Mouse (Mus musculus) left cerebral cortex, postnatal 14 days (tissue): ENCODE data around the gene Metrn. TPM values are rescaled to one million over a fixed set of nuclear protein-coding genes. Genes with fewer than 3 reads are reported as not detected.
A peak's percentile ranks its signal among the peaks of the same experiment; 100 is the strongest.

Experiments used
- DNase-seq, 2 experiments: peaks; one replicate each; pipeline ENCODE4 v3.0.0; 2021 to 2022; ENCODE audit warnings: low spot score in 2 of 2, mixed read lengths in 1 of 2
- intact Hi-C: fragments of 180-260 bp; cut with DNase I; formaldehyde crosslinking; loops from one replicate; pipeline ENCODE4 v1.15.1; 2025
- total RNA-seq, 2 experiments: library from RNA; stranded (reverse); gene quantifications; 2 replicates each; pipeline ENCODE4 v1.2.3; 2021

Gene Metrn
- total RNA-seq, 2 experiments from 2014 or later: 73.5 to 84.2 TPM

DNA sequence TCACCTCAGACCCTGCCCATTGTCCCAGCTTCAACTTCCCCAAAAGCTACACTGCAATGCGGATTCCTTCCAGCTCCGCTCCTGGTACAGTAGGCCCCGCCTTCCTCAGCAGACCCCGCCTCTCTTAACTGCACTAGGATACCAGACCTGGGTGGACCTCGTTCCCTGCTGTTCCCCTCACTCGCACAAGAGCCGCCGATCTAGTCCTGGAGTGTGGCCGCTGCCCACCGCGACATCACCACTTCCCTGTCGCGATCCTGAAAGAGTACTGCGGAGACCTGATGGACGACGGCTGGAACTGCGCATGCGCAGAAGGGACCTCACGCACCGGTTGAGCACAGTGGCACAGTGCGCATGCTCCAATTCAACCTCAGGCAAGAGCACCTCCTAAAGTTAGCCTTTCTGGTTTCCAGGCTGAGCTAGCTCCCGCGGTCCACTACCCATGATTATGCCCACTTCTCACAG, 11.6 kb downstream of the Metrn start, which contains the start of gene Haghl:
Haghl (minus strand) TSS at position 393 of the 465 bp plus-strand sequence.
- intact Hi-C loops: no loop called here
- peak; percentile 97 to 98 for DNase-seq

DNA sequence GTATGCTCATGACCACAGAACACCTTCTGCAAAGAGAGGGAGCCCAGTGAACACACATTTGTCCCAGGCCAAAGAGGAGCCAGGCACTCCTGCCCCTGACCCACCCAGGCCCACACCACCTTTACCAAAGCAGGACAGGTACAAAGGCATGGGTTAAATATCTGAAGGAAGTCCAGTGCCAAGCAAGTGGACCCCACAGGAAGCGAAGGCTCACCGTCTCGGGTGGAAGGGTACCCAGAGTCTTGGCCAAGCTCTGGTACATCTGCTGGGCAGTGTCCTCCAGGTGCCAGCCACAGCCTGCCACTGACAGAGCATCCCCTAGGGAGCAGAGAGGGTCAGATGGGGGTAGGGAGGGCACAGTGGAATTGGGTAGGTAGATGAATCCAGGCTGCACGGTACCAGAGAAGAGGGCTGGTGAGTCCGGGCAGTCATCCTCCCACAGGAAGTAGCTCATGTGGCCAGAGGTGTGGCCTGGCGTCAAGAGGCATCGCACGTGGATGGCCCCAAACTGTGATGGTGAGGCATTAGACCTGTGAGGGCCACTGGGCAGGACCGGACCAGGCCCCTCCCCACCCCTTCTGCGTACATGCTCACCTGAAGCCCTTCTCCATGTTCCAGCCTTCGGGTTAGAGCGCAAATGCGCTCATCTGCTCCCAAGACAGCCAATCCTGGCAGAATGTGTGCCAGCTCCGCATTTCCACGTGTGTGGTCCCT, 12.9 kb downstream of the Metrn start:
- intact Hi-C loops: no loop called here
- no peak for DNase-seq

DNA sequence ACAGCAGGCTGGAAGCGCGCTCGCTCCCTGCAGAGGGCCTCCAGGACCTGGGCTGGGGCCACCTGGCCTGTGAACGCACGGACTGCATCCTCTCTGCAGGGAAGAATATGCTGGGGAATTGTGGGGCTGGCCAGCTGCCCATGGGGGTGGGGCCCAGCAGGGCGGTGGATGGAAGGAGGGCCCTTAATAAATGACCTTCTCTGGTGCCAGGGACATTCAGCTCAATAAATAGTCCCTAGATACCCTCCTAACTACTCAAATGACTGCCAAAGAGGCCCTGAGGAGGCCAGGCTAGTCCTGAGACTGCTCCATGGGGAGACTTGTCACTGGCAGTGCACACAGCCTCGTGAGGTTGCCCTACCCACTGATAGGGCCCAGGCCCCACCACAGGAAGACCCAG, 13.8 kb downstream of the Metrn start:
- intact Hi-C loops: no loop called here
- no peak for DNase-seq

DNA sequence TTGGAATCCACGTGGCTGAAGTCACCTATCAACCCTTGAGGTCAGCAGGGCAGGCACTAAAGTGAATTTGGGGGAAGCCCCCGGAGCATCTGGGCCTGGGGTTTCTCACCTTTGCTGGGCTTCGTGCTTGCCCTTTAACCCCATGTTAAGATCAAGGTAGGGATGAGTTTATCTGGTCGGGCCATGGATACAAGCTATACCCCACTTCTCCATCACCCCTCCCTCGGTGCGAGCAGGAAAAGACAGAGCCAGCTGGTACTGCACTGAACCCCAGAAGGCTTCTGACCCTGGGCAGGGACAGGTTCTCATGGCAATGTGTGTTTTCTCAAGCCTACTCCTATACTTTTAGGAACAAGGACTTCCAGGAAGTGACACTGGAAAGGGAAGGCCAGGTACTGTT, 15.6 kb downstream of the Metrn start:
- no peak for DNase-seq
- intact Hi-C loops: no loop called here

DNA sequence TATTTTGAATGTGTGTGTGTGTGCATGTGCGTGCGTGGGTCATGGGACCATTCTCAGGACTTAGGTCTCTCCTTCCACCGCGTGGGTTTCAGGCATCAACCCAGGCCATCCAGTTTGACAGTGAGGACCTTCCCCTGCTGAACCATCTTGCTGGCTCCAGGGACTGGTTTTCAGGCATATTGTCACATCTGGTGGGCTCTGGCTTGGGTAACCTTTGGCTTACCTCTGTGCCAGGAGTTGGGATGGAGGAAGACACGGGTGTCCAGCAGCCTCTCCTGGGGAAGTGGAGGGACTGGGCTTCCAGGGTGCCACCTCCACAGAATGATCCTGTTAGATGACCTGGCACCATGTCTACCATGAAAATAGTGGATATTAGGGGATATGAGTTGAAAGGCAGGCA, 19.0 kb downstream of the Metrn start:
- DNase-seq: no peak
- intact Hi-C loops: no loop called here

DNA sequence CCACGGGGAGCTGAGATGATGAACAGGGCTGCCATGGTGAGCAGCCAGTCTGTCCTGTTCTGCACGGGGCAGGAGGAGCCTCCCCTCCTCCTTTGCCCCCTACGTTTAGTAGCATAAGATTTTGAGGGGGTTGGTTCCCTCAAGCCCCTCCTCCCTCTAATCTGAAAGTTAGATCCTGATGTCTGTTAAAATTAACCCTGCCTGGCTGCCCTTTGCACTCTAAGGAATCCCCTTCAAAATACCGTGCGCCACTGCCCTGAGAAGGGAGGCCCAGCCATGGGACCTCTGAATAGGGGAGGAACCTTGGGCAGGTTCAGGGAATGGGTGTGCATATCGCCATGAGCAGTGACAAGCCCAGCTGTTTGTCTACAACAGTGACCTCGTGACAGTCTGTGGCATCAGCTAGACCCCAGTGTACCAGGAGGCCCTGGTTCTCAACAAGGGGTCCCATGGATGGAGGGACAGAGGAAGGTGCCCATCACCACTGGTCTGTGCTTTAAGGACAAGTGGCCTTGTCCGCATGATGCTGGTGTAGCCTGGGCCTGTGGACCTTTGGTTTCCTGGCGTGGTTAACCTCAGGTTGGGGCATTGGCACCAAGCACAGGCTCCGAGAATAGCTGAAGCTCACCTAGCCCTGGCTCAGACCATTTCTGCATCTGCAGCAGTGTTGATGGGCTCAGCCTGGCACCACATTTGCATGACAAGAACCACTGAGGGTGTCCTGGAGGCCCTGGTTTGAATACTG, 21.4 kb downstream of the Metrn start:
- no peak for DNase-seq
- intact Hi-C loops: no loop called here

DNA sequence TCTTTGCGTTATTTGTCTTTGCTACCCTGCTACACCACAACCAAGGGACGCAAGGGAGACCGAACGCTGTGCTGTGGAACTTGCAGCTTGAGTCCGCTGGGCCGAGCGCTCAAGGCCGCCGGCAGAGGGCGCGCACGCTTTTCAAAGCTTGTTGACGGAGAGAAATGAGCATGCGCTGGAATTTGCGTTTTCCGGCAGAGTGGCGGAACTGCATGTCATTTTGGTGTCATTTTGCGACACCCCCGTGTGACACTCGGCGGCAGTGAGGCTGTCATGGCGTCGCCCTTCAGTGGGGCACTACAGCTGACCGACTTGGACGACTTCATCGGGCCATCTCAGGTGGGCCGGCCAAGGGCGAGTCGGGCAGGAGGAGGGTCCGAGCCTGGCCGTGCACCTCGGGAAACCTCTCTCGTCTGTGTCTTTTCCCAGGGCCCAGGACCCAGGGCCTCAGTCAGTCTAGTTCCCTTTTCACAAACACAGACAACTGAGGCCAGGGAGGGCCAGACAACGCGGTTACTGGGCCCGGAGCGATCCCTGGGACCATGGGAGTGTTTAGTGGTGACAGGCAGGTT, 23.3 kb downstream of the Metrn start, which contains the start of gene Narfl:
Narfl (plus strand) TSS at position 228 of the 572 bp plus-strand sequence.
- intact Hi-C loops: loop anchor here (2.0 to 5.0 kb wide), 2 partner anchors 27 to 41 kb away; no protein-coding TSS in a partner anchor
- peak; percentile 98 to 99 for DNase-seq

DNA sequence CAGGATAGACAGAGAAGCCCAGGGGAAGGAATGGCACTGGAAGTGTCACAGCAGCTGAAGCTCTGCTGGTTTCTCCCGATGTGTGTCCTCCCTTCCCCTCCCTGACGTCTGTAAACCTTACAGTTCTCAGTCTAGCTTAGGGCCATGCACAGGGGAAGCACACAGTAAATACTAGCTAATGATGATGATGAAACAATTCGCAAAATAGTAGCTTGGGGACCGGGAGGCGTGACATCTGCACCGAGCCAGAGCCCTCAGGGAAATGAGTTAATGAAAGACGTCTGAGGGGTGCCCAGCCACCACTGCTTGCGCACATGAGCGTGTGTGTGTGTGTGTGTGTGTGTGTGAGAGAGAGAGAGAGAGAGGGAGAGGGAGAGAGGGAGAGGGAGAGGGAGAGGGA, 27.6 kb downstream of the Metrn start:
- intact Hi-C loops: no loop called here
- DNase-seq: no peak

DNA sequence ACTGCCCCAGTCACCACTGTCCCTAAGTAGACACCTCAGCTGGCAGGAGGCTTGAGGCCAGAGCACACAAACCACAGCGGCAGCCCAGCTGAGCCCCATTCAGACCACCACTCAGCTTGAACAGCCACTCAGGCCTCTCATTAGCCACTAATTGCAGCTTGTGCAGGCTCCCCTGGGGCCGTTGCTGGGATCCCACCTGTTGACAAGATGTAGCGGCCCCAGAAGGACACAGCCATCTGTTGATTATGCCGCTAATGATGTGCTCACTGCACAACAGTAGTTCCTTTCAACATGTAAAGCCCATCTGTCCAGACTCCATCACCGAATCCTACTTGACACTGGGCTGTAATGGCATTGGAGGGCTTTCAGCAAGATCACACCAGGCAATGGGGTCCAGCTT, 31.1 kb downstream of the Metrn start:
- DNase-seq: no peak
- intact Hi-C loops: no loop called here

DNA sequence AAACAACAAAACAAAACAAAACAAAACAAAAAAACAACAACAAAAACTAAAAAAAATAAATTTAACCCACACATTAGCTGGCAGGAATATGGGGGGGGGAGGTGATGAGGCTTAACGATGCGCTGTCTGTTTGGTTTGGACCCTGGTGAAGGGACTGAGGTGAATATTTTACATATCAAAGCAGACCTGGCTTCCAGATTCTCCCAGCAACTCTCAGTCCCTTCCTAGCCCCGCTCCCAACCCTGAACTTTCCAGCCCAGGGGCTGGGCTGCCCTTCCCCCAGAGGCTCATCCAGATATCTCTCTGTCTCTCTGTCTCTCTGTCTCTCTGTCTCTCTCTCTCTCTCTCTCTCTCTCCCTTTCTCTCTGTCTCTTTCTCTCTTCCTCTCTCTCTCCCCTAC, 34.3 kb downstream of the Metrn start:
- intact Hi-C loops: no loop called here
- DNase-seq: no peak

DNA sequence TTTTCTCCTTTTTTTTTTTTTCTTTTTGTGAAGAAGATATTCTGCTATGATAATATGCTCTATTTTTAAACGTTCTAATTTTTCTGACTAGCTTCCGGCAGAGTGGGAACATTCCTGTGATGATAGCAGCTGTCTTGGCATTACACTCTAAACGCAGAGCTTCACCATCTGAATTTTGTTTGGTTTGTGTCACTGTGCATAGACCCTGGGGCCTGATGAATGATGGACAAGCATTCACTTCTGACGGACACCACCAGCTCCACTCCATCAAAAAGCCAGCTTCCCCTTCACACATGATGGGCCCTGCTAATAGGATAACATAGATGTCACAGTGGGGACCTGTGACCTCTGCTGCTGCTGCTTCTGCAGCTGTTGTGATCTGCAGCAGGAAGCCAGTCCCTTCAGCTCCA, 35.4 kb downstream of the Metrn start:
- intact Hi-C loops: no loop called here
- peak; percentile 54 to 86 for DNase-seq

DNA sequence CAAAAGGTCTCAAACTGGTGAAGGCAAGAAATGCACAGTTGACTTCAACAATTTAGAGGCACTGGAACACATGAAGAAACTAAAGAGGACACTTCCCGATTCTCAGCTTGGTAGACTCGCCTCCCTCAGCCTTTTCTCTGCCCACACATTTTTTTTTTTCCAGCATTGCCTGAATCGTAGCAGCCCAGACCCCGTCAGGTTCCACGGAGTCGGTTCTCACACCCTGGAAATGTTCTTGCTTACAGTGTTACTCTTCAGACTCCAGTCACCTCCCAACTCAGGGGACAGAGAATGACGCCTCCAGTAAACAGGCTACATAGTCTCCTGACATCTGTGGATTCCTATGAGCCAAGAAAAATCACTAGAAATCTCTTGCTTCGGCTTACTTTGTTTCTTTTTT, 36.8 kb downstream of the Metrn start:
- intact Hi-C loops: no loop called here
- DNase-seq: peak in 1 of 2 experiments; percentile 54

DNA sequence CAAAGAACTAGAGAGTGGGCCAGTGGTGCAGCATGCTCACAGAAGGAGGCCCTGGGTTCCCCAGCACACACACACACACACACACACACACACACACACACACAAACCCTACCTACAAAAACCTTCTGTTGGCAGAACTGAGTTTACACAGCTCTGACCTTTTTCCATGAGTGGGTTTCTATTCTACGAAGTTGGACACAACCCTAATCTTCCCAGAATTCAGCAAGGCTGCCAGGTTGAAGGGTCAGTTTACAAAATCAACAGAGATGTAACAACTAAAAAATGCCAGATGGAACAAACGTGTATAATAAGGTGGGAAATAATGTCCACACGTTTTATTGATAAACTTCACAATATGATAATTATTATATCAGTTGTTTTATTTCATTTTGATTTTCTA, 39.2 kb downstream of the Metrn start:
- no peak for DNase-seq
- intact Hi-C loops: no loop called here

DNA sequence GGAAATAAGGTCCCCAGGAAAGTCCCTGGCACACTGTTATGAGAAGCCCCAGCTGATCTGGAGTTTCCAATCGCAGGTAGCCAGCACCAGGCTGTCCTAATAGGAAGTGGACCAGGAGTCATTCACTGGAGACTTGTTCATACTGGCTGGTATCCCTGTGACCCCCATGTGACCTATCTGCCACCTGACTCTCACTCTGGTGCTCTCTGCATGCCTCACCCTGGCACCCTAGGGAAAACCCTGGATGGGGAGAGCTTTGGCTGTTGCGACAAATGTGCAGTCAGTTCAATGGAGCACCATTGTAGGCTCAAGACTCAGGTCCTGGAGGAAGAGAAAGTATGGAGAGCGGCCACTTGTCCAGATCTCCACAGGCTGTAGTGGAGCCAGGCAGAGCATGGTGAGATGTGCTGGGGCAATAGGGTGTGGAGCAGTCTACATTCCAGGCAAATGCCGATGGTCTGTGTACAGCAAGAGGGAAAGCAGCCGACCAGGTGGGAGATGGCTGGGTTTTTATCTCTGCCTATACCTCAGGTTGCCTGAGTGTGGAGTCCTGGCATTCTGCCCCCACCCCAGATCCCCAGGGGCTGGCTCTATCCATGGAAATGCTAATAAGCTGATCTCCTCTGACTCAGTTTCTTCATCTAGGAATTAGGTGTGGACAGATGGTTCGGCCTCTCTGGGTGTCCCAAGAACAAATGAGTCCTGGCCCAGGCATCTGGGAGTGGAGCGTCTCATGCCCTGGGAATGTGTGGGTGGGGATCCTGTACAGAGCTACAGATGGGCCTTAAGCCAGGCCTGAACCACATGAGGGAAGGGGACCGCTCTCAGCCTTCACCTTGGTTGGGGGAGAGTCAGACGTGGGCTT, 40.3 kb downstream of the Metrn start:
- intact Hi-C loops: no loop called here
- DNase-seq: no peak

DNA sequence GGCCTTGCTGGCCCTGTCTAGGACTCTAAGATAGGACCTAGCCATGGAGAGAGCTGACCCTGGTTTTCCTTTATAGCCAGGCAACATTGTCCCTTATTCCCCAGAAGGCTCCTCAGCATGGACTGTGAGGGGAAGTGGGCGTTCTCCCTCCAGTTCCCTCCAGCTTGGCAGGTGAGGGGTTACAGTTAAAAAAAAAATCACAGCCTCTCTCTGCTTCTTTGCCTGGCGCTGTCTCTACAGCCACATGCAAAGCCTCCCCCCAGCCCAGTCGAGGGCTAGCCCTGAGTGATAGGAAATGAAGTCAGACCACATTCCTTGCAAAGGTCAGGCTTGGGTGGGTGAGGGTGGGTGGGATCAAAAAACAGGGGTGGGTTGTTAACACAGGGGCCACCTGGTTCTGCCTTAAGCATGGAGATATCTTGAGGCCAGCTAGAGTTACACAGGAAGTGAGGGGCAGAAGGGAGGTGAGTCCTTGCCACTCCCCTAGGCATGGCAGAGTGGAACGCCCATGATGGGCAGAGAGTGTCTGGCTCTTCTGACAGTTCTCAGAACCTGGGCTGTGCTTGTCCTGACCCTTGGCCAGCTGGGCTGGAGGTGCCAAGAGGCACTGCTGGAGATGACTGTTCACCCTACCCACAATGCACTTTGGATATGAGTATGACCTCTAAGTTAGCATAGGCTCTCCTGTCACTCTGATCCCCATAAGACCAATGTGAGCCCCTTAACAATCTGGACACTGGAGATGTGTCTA, 41.1 kb downstream of the Metrn start:
- intact Hi-C loops: no loop called here
- no peak for DNase-seq

DNA sequence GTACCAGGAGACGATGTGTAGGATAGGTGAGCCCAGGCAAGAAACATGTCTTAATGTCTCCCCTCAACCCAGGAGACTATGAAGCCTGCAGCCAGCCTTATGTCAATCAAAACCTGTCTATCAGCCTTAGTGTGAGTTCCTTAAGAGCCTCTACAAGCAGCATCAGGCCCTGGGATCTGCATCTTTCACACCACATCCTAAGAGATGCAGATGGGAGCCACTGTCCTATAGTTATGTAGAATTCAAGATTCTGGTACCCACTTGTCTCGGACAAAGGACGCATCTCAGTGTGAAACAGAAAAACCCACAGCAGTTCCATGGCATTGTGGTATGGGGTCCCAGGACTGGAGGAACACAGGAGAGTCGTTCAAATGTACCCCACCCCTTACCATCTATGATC, 41.9 kb downstream of the Metrn start:
- intact Hi-C loops: no loop called here
- DNase-seq: no peak

DNA sequence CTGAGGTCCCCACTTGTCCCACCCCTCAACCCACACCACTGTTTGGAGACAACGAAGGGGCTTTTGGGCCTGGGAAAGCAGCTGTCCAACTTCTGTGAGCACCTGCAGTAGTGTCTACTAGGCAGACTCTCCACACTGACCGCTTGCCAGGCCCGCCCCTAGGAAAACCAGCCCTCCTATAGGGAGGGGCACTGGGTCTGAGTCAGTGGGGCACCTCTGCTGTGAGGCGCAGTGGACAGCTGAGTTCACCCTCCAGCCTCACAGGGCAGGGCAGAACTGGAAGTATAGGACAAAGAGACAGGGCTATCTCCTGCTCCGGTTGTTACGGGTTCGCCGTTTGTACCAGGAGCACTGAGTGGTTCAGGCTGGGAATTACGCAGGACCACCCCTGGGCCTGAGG, 42.7 kb downstream of the Metrn start, which contains the start of gene Msln:
Msln (minus strand) TSS at position 138 of the 400 bp plus-strand sequence.
- intact Hi-C loops: no loop called here
- DNase-seq: no peak

DNA sequence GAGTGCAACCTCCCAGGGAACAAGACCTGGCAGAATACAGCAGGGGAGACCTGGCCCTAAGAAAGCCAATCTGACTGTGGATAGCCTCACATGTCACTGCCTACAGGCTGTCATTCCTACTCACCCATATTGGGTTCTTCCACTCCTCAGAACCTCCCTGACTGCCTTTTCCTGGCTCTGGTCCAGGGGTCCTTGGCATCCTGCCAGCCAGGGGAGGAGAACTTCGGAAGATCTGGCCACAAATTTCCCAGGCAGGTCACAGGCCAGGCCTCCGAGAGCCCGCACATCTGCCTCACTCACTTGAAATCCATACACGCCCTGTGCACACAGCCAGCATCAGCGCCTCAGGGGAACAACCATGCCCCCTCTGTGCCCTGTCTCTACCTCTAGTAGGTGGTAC, 45.5 kb downstream of the Metrn start:
- peak in 1 of 2 experiments; percentile 41 for DNase-seq
- intact Hi-C loops: no loop called here

DNA sequence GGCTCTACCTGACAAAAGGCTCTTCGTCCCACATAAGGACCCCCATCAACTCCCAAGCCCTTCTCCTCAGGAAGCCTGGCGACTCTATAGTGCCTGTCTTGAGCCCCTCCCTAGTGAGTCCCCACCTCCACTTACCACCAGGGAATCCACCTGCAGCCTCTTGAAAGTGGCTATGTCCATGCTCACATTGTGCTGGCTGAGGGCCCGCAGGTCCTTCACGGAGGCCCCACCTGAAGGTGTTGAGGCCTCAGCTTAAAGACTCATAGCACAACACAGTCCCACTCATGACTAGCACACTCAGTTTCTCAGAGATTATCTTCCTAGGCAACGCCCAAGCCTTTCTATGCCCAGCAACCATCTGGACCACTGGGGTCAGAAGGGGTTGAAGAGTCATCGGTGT, 47.6 kb downstream of the Metrn start:
- no peak for DNase-seq
- intact Hi-C loops: no loop called here
